Mouse (Mus musculus) retina, postnatal 1 day (tissue): Measurements from ENCODE around the gene Phlpp1.
"Not testable (repeated sequence)": the region's sequence is repeated elsewhere in the genome, so short reads cannot be mapped to it uniquely, and the experiment has no call there.

Experiments
- DNase-seq: peaks from one replicate; pipeline ENCODE4 v3.0.0-alpha.2; 2012

Gene Phlpp1

GRCm38 (mm10) chr1:106268028-106268799 is 96.7 kb downstream of the Phlpp1 start:
- DNase-seq, result no peak

- DNase-seq, result no peak
Measured at GRCm38 (mm10) chr1:106269337-106269736, 97.8 kb downstream of the Phlpp1 start.

- DNase-seq, result peak; percentile 31
Measured at GRCm38 (mm10) chr1:106272916-106273315, 101.4 kb downstream of the Phlpp1 start.

GRCm38 (mm10) chr1:106273801-106274200 is 102.2 kb downstream of the Phlpp1 start:
- DNase-seq, result no peak

- DNase-seq, result peak; percentile 48
Measured at GRCm38 (mm10) chr1:106274561-106275001, 103.0 kb downstream of the Phlpp1 start.

GRCm38 (mm10) chr1:106275142-106275541 is 103.6 kb downstream of the Phlpp1 start:
- no peak for DNase-seq

- DNase-seq, result no peak
Measured at GRCm38 (mm10) chr1:106275731-106276130, 104.2 kb downstream of the Phlpp1 start.

- DNase-seq, result no peak
Measured at GRCm38 (mm10) chr1:106276824-106277223, 105.3 kb downstream of the Phlpp1 start.

- peak; percentile 37 for DNase-seq
Measured at GRCm38 (mm10) chr1:106277286-106277685, 105.7 kb downstream of the Phlpp1 start.

- no peak for DNase-seq
Measured at GRCm38 (mm10) chr1:106278552-106279060, 107.1 kb downstream of the Phlpp1 start.

GRCm38 (mm10) chr1:106279404-106280123 is 108.0 kb downstream of the Phlpp1 start:
- no peak for DNase-seq

GRCm38 (mm10) chr1:106280171-106280913 is 108.8 kb downstream of the Phlpp1 start:
- no peak for DNase-seq

- DNase-seq, result no peak
Measured at GRCm38 (mm10) chr1:106286815-106287214, 115.3 kb downstream of the Phlpp1 start.

GRCm38 (mm10) chr1:106289065-106289464 is 117.5 kb downstream of the Phlpp1 start:
- DNase-seq, result no peak

- DNase-seq, result no peak
Measured at GRCm38 (mm10) chr1:106289580-106289979, 118.0 kb downstream of the Phlpp1 start.

- DNase-seq, result no peak
Measured at GRCm38 (mm10) chr1:106309394-106310039, 138.0 kb downstream of the Phlpp1 start.

- no peak for DNase-seq
Measured at GRCm38 (mm10) chr1:106310285-106310684, 138.7 kb downstream of the Phlpp1 start.

- DNase-seq, result not testable (repeated sequence)
Measured at GRCm38 (mm10) chr1:106311830-106312229, 140.3 kb downstream of the Phlpp1 start.

- DNase-seq, result no peak
Measured at GRCm38 (mm10) chr1:106314476-106314875, 142.9 kb downstream of the Phlpp1 start.

- no peak for DNase-seq
Measured at GRCm38 (mm10) chr1:106316641-106317304, 145.2 kb downstream of the Phlpp1 start.

GRCm38 (mm10) chr1:106318341-106318740 is 146.8 kb downstream of the Phlpp1 start:
- no peak for DNase-seq

- DNase-seq, result no peak
Measured at GRCm38 (mm10) chr1:106320583-106320982, 149.0 kb downstream of the Phlpp1 start.
